Mouse (Mus musculus): Measurements from ENCODE around the gene Panx2.

DNA sequence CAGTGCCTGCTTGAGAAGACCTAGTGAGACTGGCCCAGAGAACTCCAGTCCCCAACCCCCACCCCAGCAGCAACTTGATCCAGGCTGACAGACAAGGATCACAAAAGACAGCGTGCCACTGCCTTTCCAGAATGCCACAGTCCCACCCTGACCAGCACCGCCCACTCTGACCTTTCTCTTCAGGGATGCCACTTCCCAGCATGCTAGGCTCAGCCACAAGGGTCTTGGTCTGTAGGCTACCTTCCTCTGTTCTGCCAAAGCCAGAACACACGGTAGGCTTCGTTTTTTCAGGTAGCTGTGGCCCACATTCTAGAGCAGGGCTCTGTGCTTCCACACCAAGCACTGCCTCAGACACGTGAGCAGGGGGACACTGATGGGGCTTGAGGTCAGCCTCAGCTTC lies 43.1 kb downstream of the Panx2 start:
- TF ChIP-seq CTCF (IDR thresholded peaks at IDR 0.05; ENCODE audit: borderline replicate concordance, extremely low read depth, insufficient read depth, insufficient read length) (no peak), POLR2A (IDR thresholded peaks at IDR 0.05; ENCODE audit: borderline replicate concordance, extremely low read depth, insufficient read depth, insufficient read length, poor library complexity, severe bottlenecking) (no peak)

Data from brain, embryonic 14.5 days (tissue).